Mouse (Mus musculus) mouse embryonic stem cell (cell line): ENCODE measurements around the gene Fastkd1.

Experiments used
- in situ Hi-C, 2 experiments: fragments of 300-500 bp; cut with MboI; formaldehyde crosslinking; loops; 1 replicate in 1 of 2; 3 replicates in 1 of 2; pipeline ENCODE4 v1.14.3; 2019 to 2020; ENCODE audit warnings: low sequenced_read_pairs in 2 of 2, low pct_unique_long_range_greater_than_20kb in 1 of 2, mixed read lengths in 1 of 2; ENCODE audit not compliant: unreplicated experiment in 1 of 2

Fastkd1 gene

GRCm38 (mm10) chr2:69677215-69677614, 36.1 kb downstream of the Fastkd1 start:
- in situ Hi-C loops = loop anchor here in 1 of 2 experiments (5.0 kb wide), 1 partner anchor 40 kb away; no protein-coding TSS in a partner anchor

- in situ Hi-C loops = loop anchor here in 1 of 2 experiments (5.0 kb wide), 1 partner anchor 39 kb away; no protein-coding TSS in a partner anchor
Observed at GRCm38 (mm10) chr2:69676713-69677112, 36.6 kb downstream of the Fastkd1 start.

- in situ Hi-C loops = loop anchor here in 1 of 2 experiments (5.0 kb wide), 1 partner anchor 38 kb away; no protein-coding TSS in a partner anchor
Observed at GRCm38 (mm10) chr2:69675266-69675665, 38.0 kb downstream of the Fastkd1 start.

- in situ Hi-C loops = no loop called here
Observed at GRCm38 (mm10) chr2:69673723-69674122, 39.6 kb downstream of the Fastkd1 start.

- in situ Hi-C loops = no loop called here
Observed at GRCm38 (mm10) chr2:69669853-69670252, 43.5 kb downstream of the Fastkd1 start, which contains the start of gene Klhl41. Gene Klhl41 (plus strand): TSS chr2:69670120.

- in situ Hi-C loops = no loop called here
Observed at GRCm38 (mm10) chr2:69668414-69668813, 44.9 kb downstream of the Fastkd1 start.

GRCm38 (mm10) chr2:69667656-69668055, 45.7 kb downstream of the Fastkd1 start:
- in situ Hi-C loops = no loop called here

- in situ Hi-C loops = no loop called here
Observed at GRCm38 (mm10) chr2:69663827-69664476, 49.4 kb downstream of the Fastkd1 start.

GRCm38 (mm10) chr2:69659326-69659725, 54.0 kb downstream of the Fastkd1 start:
- in situ Hi-C loops = no loop called here

- in situ Hi-C loops = no loop called here
Observed at GRCm38 (mm10) chr2:69649716-69650115, 63.6 kb downstream of the Fastkd1 start.

- in situ Hi-C loops = no loop called here
Observed at GRCm38 (mm10) chr2:69646726-69647490, 66.4 kb downstream of the Fastkd1 start, which contains the start of gene Bbs5. Gene Bbs5 (plus strand): TSS chr2:69647171.

GRCm38 (mm10) chr2:69644968-69645617, 68.2 kb downstream of the Fastkd1 start:
- in situ Hi-C loops = no loop called here

GRCm38 (mm10) chr2:69640100-69640499, 73.2 kb downstream of the Fastkd1 start:
- in situ Hi-C loops = no loop called here

GRCm38 (mm10) chr2:69637989-69638388, 75.3 kb downstream of the Fastkd1 start:
- in situ Hi-C loops = loop anchor here in 1 of 2 experiments (5.0 to 10.0 kb wide), 2 partner anchors 39 to 137 kb away; no protein-coding TSS in a partner anchor
